Mouse (Mus musculus) lung, adult 2 months (tissue): ENCODE data around the gene Impg1.

ENCODE experiments used
- CTCF ChIP-seq: fragments of 200-500 bp; IDR thresholded peaks from 2 replicates; pipeline ENCODE4 v1.5.1; 2011; ENCODE audit warnings: mild to moderate bottlenecking, low read length, control low read depth; ENCODE audit not compliant: insufficient read depth
- POLR2A ChIP-seq: fragments of 200-500 bp; IDR thresholded peaks from 2 replicates; pipeline ENCODE4 v1.6.1; 2011; ENCODE audit warnings: low read depth, mild to moderate bottlenecking, control low read depth, low read length, borderline replicate concordance; ENCODE audit errors: extremely low read depth

DNA sequence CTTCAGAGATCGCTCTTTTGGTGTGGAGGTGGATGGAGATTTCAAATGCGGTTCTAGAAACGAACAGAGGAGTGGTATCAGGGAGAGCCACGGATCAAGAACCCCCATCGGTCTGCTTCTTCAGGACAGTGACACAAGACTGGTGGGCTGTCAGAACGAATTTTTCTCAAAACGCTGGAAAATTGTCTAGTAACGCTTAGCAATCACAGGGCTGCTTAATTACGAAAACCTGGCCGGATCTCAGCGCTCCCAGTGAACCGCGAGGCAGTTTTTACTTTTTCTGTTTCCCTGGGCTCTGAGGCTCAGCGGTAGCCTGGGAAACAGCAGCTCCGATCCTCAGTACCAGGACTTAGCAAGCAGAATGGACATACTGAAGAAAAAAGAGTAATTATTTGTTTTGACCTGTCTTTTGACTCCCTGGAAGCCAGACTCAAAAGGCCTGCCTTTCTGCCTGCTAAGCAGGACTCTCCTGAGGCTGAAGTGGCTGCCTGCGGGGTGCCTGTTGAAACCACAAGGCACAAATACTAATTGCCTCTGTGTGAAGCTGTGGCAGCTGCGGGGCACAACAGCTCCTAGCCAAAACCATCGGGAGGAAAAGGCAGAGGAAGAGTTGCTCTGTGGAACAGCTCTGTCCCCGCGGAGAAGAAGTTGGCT lies 113.5 kb downstream of the Impg1 start:
- TF ChIP-seq CTCF (no peak), POLR2A (no peak)
